Mouse (Mus musculus) MEL (cell line): Measurements from ENCODE around the gene Ganc. TPM values are rescaled to one million over a fixed set of nuclear protein-coding genes. Genes with fewer than 3 reads are reported as not detected.

Source experiments
- DNase-seq: peaks from one replicate; pipeline ENCODE4 v3.0.0; 2011; ENCODE audit warnings: low read depth, low spot score
- H3K27ac ChIP-seq: 2 replicates; pipeline ENCODE4 v1.5.1; 2012; ENCODE audit warnings: low read depth, mild to moderate bottlenecking, control low read depth, low read length, moderate library complexity; ENCODE audit not compliant: control insufficient read depth
- H3K27me3 ChIP-seq, 2 experiments: fragments of 150-350 bp in 1 of 2; sonication (generic) in 1 of 2; 2 replicates each; pipeline ENCODE4 v1.6.1; 2012; ENCODE audit warnings: low read length in 2 of 2, mild to moderate bottlenecking in 2 of 2, improper control_type of control experiment in 1 of 2, moderate library complexity in 1 of 2; ENCODE audit not compliant: insufficient read depth in 2 of 2, control insufficient read depth in 1 of 2
- H3K36me3 ChIP-seq, 2 experiments: 2 replicates each; pipeline ENCODE4 v1.6.1; 2012 to 2014; ENCODE audit warnings: low read length in 2 of 2, improper control_type of control experiment in 1 of 2, inconsistent platforms in 1 of 2, mild to moderate bottlenecking in 1 of 2; ENCODE audit not compliant: insufficient read depth in 2 of 2, control insufficient read depth in 1 of 2
- H3K4me1 ChIP-seq, 2 experiments: fragments of 150-350 bp in 1 of 2; sonication (generic) in 1 of 2; 2 replicates each; pipeline ENCODE4 v1.6.1; 2012; ENCODE audit warnings: low read length in 2 of 2, improper control_type of control experiment in 1 of 2, mild to moderate bottlenecking in 1 of 2; ENCODE audit not compliant: insufficient read depth in 2 of 2, control insufficient read depth in 1 of 2
- H3K4me3 ChIP-seq, 2 experiments: fragments of 150-350 bp in 1 of 2; sonication (generic) in 1 of 2; 2 replicates each; pipeline ENCODE4 v1.5.1; 2012; ENCODE audit warnings: low read depth in 2 of 2, low read length in 2 of 2, mild to moderate bottlenecking in 2 of 2, moderate library complexity in 2 of 2, control low read depth in 1 of 2, improper control_type of control experiment in 1 of 2; ENCODE audit not compliant: control insufficient read depth in 1 of 2, insufficient read depth in 1 of 2
- H3K79me2 ChIP-seq: 2 replicates; pipeline ENCODE4 v1.6.1; 2012; ENCODE audit warnings: mild to moderate bottlenecking, low read length, moderate library complexity; ENCODE audit not compliant: control insufficient read depth, poor library complexity, insufficient read depth
- H3K9ac ChIP-seq: 2 replicates; pipeline ENCODE4 v1.6.1; 2012; ENCODE audit warnings: low read depth, mild to moderate bottlenecking, control low read depth, low read length, moderate library complexity; ENCODE audit not compliant: control insufficient read depth, poor library complexity, severe bottlenecking
- H3K9me3 ChIP-seq: fragments of 150-350 bp; sonication (generic); replicated peaks from 2 replicates; pipeline ENCODE4 v1.6.1; 2012; ENCODE audit warnings: mild to moderate bottlenecking, low read length, improper control_type of control experiment, moderate library complexity; ENCODE audit not compliant: insufficient read depth
- CHD1 ChIP-seq: IDR thresholded peaks from 2 replicates; pipeline ENCODE4 v1.6.1; 2012; ENCODE audit warnings: low read depth, mild to moderate bottlenecking, inconsistent platforms, low read length, improper control_type of control experiment
- CHD2 ChIP-seq: IDR thresholded peaks from 2 replicates; pipeline ENCODE4 v1.6.1; 2011; ENCODE audit warnings: low read length, improper control_type of control experiment
- E2F4 ChIP-seq: IDR thresholded peaks from 2 replicates; pipeline ENCODE4 v1.6.1; 2011; ENCODE audit warnings: low read depth, low read length, improper control_type of control experiment, borderline replicate concordance
- EP300 ChIP-seq, 2 experiments: IDR thresholded peaks; 2 replicates each; pipeline ENCODE4 v1.6.1; 2011; ENCODE audit warnings: improper control_type of control experiment in 2 of 2, low read length in 2 of 2, low read depth in 1 of 2, mild to moderate bottlenecking in 1 of 2
- ETS1 ChIP-seq: IDR thresholded peaks from 2 replicates; pipeline ENCODE4 v1.6.1; 2012; ENCODE audit warnings: low read depth, mild to moderate bottlenecking, inconsistent platforms, low read length, improper control_type of control experiment, moderate library complexity
- GABPA ChIP-seq: IDR thresholded peaks from 2 replicates; pipeline ENCODE4 v1.6.1; 2012; ENCODE audit warnings: low read depth, mild to moderate bottlenecking, inconsistent platforms, low read length, improper control_type of control experiment, moderate library complexity
- JUND ChIP-seq: IDR thresholded peaks from 2 replicates; pipeline ENCODE4 v1.6.1; 2011; ENCODE audit warnings: low read depth, mild to moderate bottlenecking, improper control_type of control experiment, low read length
- KAT2A ChIP-seq: conservative IDR thresholded peaks from 2 replicates; pipeline ENCODE4 v1.6.1; 2012; ENCODE audit warnings: low read depth, low read length, improper control_type of control experiment, inconsistent platforms
- MEF2A ChIP-seq: IDR thresholded peaks from 2 replicates; pipeline ENCODE4 v1.6.1; 2014; ENCODE audit warnings: low read depth, mild to moderate bottlenecking, inconsistent platforms, low read length, improper control_type of control experiment; ENCODE audit not compliant: poor library complexity, insufficient replicate concordance, severe bottlenecking; ENCODE audit errors: extremely low read depth
- MXI1 ChIP-seq: IDR thresholded peaks from 2 replicates; pipeline ENCODE4 v1.6.1; 2011; ENCODE audit warnings: mild to moderate bottlenecking, low read depth, low read length, improper control_type of control experiment
- MYB ChIP-seq: IDR thresholded peaks from 2 replicates; pipeline ENCODE4 v1.6.1; 2011; ENCODE audit warnings: mild to moderate bottlenecking, low read depth, low read length, improper control_type of control experiment
- NELFE ChIP-seq: IDR thresholded peaks from 2 replicates; pipeline ENCODE4 v1.6.1; 2011; ENCODE audit warnings: low read depth, low read length, improper control_type of control experiment
- RAD21 ChIP-seq: IDR thresholded peaks from 2 replicates; pipeline ENCODE4 v1.6.1; 2011; ENCODE audit warnings: mild to moderate bottlenecking, low read depth, low read length, improper control_type of control experiment
- RCOR1 ChIP-seq: IDR thresholded peaks from 2 replicates; pipeline ENCODE4 v1.6.1; 2012; ENCODE audit warnings: low read depth, mild to moderate bottlenecking, inconsistent platforms, low read length, improper control_type of control experiment
- SMC3 ChIP-seq: IDR thresholded peaks from 2 replicates; pipeline ENCODE4 v1.6.1; 2011; ENCODE audit warnings: low read depth, low read length, improper control_type of control experiment
- TAL1 ChIP-seq: IDR thresholded peaks from 2 replicates; pipeline ENCODE4 v1.6.1; 2012; ENCODE audit warnings: mild to moderate bottlenecking, inconsistent platforms, low read length, moderate library complexity, mixed read lengths
- TBP ChIP-seq: IDR thresholded peaks from 2 replicates; pipeline ENCODE4 v1.8.0; 2011; ENCODE audit warnings: low read depth, low read length, improper control_type of control experiment
- TCF12 ChIP-seq: IDR thresholded peaks from 2 replicates; pipeline ENCODE4 v1.6.1; 2014; ENCODE audit warnings: low read depth, mild to moderate bottlenecking, inconsistent platforms, low read length, improper control_type of control experiment, moderate library complexity
- ZMIZ1 ChIP-seq: IDR thresholded peaks from 2 replicates; pipeline ENCODE4 v1.6.1; 2012; ENCODE audit warnings: low read depth, mild to moderate bottlenecking, inconsistent platforms, low read length, improper control_type of control experiment, moderate library complexity
- polyA plus RNA-seq, 2 experiments: library from polyadenylated mRNA; stranded (reverse) in 1 of 2; unstranded in 1 of 2; fragments of >175 nt in 1 of 2; fragments of >200 nt in 1 of 2; gene quantifications; 2 replicates each; pipeline versions ENCODE4 v1.2.1 to v1.2.4; 2012; ENCODE audit warnings: low replicate concordance in 2 of 2, low read depth in 1 of 2; ENCODE audit not compliant: insufficient read length in 2 of 2, insufficient read depth in 1 of 2, missing spikeins in 1 of 2
- total RNA-seq: library from RNA; depleted of rRNA; stranded (reverse); fragments of 300-350 nt; gene quantifications from 2 replicates; pipeline ENCODE4 v1.2.3, GENCODE M21; 2012

Gene Ganc
- total and polyA plus RNA-seq, 3 experiments: 3.1 to 4.4 TPM; not detected in 1

GRCm38 (mm10) chr2:120468011-120468410 lies 64.3 kb downstream of the Ganc start:
- H3K36me3 ChIP-seq: peaks cover 0 to 2% of the 10 kb centered on the region in 2 experiments; a peak in 1 of 4 replicates
- H3K4me1 ChIP-seq: 0 out of 4 replicates have a peak, but pooled peaks cover 0 to 3% of the 10 kb centered on the region in 2 experiments
- H3K27ac ChIP-seq: no peak overlapping the region
- no peak overlapping the region for H3K4me3 ChIP-seq
- DNase-seq: no peak
- no peaks in the 10 kb centered on the region for H3K9me3 ChIP-seq
- H3K9ac ChIP-seq: no peak overlapping the region
- H3K27me3 ChIP-seq: no peaks in the 10 kb centered on the region
- no peaks in the 10 kb centered on the region for H3K79me2 ChIP-seq
- TF ChIP-seq MEF2A: no peak
- TF ChIP-seq EP300 (IDR thresholded peaks at IDR 0.05; ENCODE audit: low read depth in 1 of 2, low read length in 2 of 2): no peak
- no peak for TF ChIP-seq JUND
- TF ChIP-seq ZMIZ1: no peak
- no peak for TF ChIP-seq ETS1
- TF ChIP-seq SMC3: no peak
- no peak for TF ChIP-seq TCF12
- TF ChIP-seq E2F4: no peak

- Histone ChIP-seq H3K36me3 (peaks cover 0 to 2% of the 10 kb centered on the region in 2 experiments; a peak in 1 of 4 replicates), H3K9me3 (no peaks in the 10 kb centered on the region), H3K79me2 (no peaks in the 10 kb centered on the region), H3K27me3 (no peaks in the 10 kb centered on the region), H3K4me1 (0 out of 4 replicates have a peak, but pooled peaks cover 0 to 3% of the 10 kb centered on the region in 2 experiments), H3K9ac (no peak overlapping the region), H3K27ac (no peak overlapping the region), H3K4me3 (no peak overlapping the region)
- DNase-seq: peak; percentile 13
- TF ChIP-seq TAL1 (no peak), CHD1 (no peak), ZMIZ1 (no peak), MXI1 (no peak), NELFE (no peak), TBP (no peak), KAT2A (no peak), E2F4 (no peak), RAD21 (no peak), CHD2 (no peak), GABPA (no peak), MEF2A (no peak), MYB (no peak), RCOR1 (no peak)
These were observed 65.5 kb downstream of the Ganc start for GRCm38 (mm10) chr2:120469220-120469619.
